Mouse (Mus musculus): ENCODE data around the gene Rgs11. TPM values are rescaled to one million over a fixed set of nuclear protein-coding genes. Genes with fewer than 3 reads are reported as not detected.

Rgs11 gene
- total RNA-seq, 1 experiment from 2014 or later = 0.89 TPM

- no peak for ATAC-seq (replicated peaks in 1 of 2; ENCODE audit: insufficient read depth in 1 of 2, low FRiP score in 2 of 2, low TSS enrichment in 1 of 2, low read depth in 1 of 2, poor library complexity in 2 of 2, severe bottlenecking in 2 of 2)
Measured at GRCm38 (mm10) chr17:26212681-26213080, 9.9 kb downstream of the Rgs11 start.

GRCm38 (mm10) chr17:26221508-26221907 lies 18.8 kb downstream of the Rgs11 start:
- ATAC-seq (replicated peaks in 1 of 2; ENCODE audit: insufficient read depth in 1 of 2, low FRiP score in 2 of 2, low TSS enrichment in 1 of 2, low read depth in 1 of 2, poor library complexity in 2 of 2, severe bottlenecking in 2 of 2) = no peak

- no peak for ATAC-seq (replicated peaks in 1 of 2; ENCODE audit: insufficient read depth in 1 of 2, low FRiP score in 2 of 2, low TSS enrichment in 1 of 2, low read depth in 1 of 2, poor library complexity in 2 of 2, severe bottlenecking in 2 of 2)
Measured at GRCm38 (mm10) chr17:26225150-26225549, 22.4 kb downstream of the Rgs11 start.

- no peak for ATAC-seq (replicated peaks in 1 of 2; ENCODE audit: insufficient read depth in 1 of 2, low FRiP score in 2 of 2, low TSS enrichment in 1 of 2, low read depth in 1 of 2, poor library complexity in 2 of 2, severe bottlenecking in 2 of 2)
Measured at GRCm38 (mm10) chr17:26229776-26230175, 27.0 kb downstream of the Rgs11 start.

- ATAC-seq (replicated peaks in 1 of 2; ENCODE audit: insufficient read depth in 1 of 2, low FRiP score in 2 of 2, low TSS enrichment in 1 of 2, low read depth in 1 of 2, poor library complexity in 2 of 2, severe bottlenecking in 2 of 2) = no peak
Measured at GRCm38 (mm10) chr17:26231156-26231555, 28.4 kb downstream of the Rgs11 start.

- no peak for ATAC-seq (replicated peaks in 1 of 2; ENCODE audit: insufficient read depth in 1 of 2, low FRiP score in 2 of 2, low TSS enrichment in 1 of 2, low read depth in 1 of 2, poor library complexity in 2 of 2, severe bottlenecking in 2 of 2)
Measured at GRCm38 (mm10) chr17:26232863-26233262, 30.1 kb downstream of the Rgs11 start.

GRCm38 (mm10) chr17:26234386-26234785 lies 31.6 kb downstream of the Rgs11 start:
- no peak for ATAC-seq (replicated peaks in 1 of 2; ENCODE audit: insufficient read depth in 1 of 2, low FRiP score in 2 of 2, low TSS enrichment in 1 of 2, low read depth in 1 of 2, poor library complexity in 2 of 2, severe bottlenecking in 2 of 2)

- peak; percentile 48 to 65; a peak in 2 of 4 replicates for ATAC-seq (replicated peaks in 1 of 2; ENCODE audit: insufficient read depth in 1 of 2, low FRiP score in 2 of 2, low TSS enrichment in 1 of 2, low read depth in 1 of 2, poor library complexity in 2 of 2, severe bottlenecking in 2 of 2)
Measured at GRCm38 (mm10) chr17:26235077-26235815, 32.5 kb downstream of the Rgs11 start.

- no peak; a peak in 1 of 4 replicates for ATAC-seq (replicated peaks in 1 of 2; ENCODE audit: insufficient read depth in 1 of 2, low FRiP score in 2 of 2, low TSS enrichment in 1 of 2, low read depth in 1 of 2, poor library complexity in 2 of 2, severe bottlenecking in 2 of 2)
Measured at GRCm38 (mm10) chr17:26237667-26238066, 34.9 kb downstream of the Rgs11 start.

GRCm38 (mm10) chr17:26239551-26239950 lies 36.8 kb downstream of the Rgs11 start:
- no peak for ATAC-seq (replicated peaks in 1 of 2; ENCODE audit: insufficient read depth in 1 of 2, low FRiP score in 2 of 2, low TSS enrichment in 1 of 2, low read depth in 1 of 2, poor library complexity in 2 of 2, severe bottlenecking in 2 of 2)

GRCm38 (mm10) chr17:26240120-26240790 lies 37.5 kb downstream of the Rgs11 start:
- ATAC-seq (replicated peaks in 1 of 2; ENCODE audit: insufficient read depth in 1 of 2, low FRiP score in 2 of 2, low TSS enrichment in 1 of 2, low read depth in 1 of 2, poor library complexity in 2 of 2, severe bottlenecking in 2 of 2) = no peak

GRCm38 (mm10) chr17:26240990-26241389 lies 38.2 kb downstream of the Rgs11 start:
- no peak for ATAC-seq (replicated peaks in 1 of 2; ENCODE audit: insufficient read depth in 1 of 2, low FRiP score in 2 of 2, low TSS enrichment in 1 of 2, low read depth in 1 of 2, poor library complexity in 2 of 2, severe bottlenecking in 2 of 2)

- peak; percentile 61 to 76 for ATAC-seq (replicated peaks in 1 of 2; ENCODE audit: insufficient read depth in 1 of 2, low FRiP score in 2 of 2, low TSS enrichment in 1 of 2, low read depth in 1 of 2, poor library complexity in 2 of 2, severe bottlenecking in 2 of 2)
Measured at GRCm38 (mm10) chr17:26243471-26244100, 40.8 kb downstream of the Rgs11 start.

GRCm38 (mm10) chr17:26244101-26244841 lies 41.5 kb downstream of the Rgs11 start, which contains the start of gene Fam234a:
Gene Fam234a, minus strand, starts transcription at chr17:26244242.
- ATAC-seq (replicated peaks in 1 of 2; ENCODE audit: insufficient read depth in 1 of 2, low FRiP score in 2 of 2, low TSS enrichment in 1 of 2, low read depth in 1 of 2, poor library complexity in 2 of 2, severe bottlenecking in 2 of 2) = peak; percentile 92 to 96

GRCm38 (mm10) chr17:26251886-26252538 lies 49.3 kb downstream of the Rgs11 start:
- ATAC-seq (replicated peaks in 1 of 2; ENCODE audit: insufficient read depth in 1 of 2, low FRiP score in 2 of 2, low TSS enrichment in 1 of 2, low read depth in 1 of 2, poor library complexity in 2 of 2, severe bottlenecking in 2 of 2) = no peak

- ATAC-seq (replicated peaks in 1 of 2; ENCODE audit: insufficient read depth in 1 of 2, low FRiP score in 2 of 2, low TSS enrichment in 1 of 2, low read depth in 1 of 2, poor library complexity in 2 of 2, severe bottlenecking in 2 of 2) = peak; percentile 83 to 92
Measured at GRCm38 (mm10) chr17:26252539-26253251, 49.9 kb downstream of the Rgs11 start, which contains the start of gene Luc7l. Gene Luc7l, plus strand, starts transcription at chr17:26252896.
